Mouse (Mus musculus): ENCODE measurements around the gene Fcrla. TPM values are rescaled to one million over a fixed set of nuclear protein-coding genes. Genes with fewer than 3 reads are reported as not detected.

Fcrla gene
- polyA plus RNA-seq, 1 experiment from 2014 or later = not detected

DNA sequence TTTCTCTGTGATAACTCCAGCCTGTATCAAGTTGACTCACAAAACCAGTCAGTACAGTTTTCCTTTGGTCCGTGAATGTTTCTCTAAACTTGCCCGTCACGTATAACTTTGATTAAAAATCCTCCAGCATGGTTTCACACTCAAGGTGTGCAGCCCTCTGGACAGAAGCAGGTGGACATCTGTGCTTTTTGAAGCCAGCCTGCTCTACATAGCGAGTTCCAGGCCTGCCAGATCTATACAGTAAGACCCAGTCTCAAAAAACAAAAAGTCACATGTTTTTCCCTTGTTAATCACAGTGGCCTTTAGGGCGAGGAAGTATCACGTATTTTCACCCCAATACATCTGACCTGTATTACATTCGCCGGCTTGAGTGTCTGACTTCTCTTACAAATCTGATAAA, 43.0 kb downstream of the Fcrla start:
- Histone ChIP-seq H3K9me3 (ENCODE audit: control insufficient read depth, low read length) (no peaks in the 10 kb centered on the region), H3K9ac (ENCODE audit: low read depth, low read length) (peak overlapping the region; percentile 90), H3K4me2 (ENCODE audit: low read depth, low read length) (peak overlapping the region; percentile 81), H3K4me3 (ENCODE audit: low read length) (peak overlapping the region; percentile 88), H3K27me3 (replicated peaks; ENCODE audit: control insufficient read depth, insufficient read depth, low read length) (no peaks in the 10 kb centered on the region), H3K36me3 (ENCODE audit: control insufficient read depth, insufficient read depth, low read length) (peaks cover 2% of the 10 kb centered on the region; the same call in 1 of the 2 replicates), H3K27ac (ENCODE audit: low read length) (peak overlapping the region; percentile 95), H3K4me1 (ENCODE audit: control insufficient read depth, insufficient read depth, low read length) (peaks cover 8% of the 10 kb centered on the region; the same call in 1 of the 2 replicates)
- 12% methylated on average over 8 of the region's 8 CpGs for WGBS
- peak; percentile 16; the same call in 1 of the 2 replicates for ATAC-seq

DNA sequence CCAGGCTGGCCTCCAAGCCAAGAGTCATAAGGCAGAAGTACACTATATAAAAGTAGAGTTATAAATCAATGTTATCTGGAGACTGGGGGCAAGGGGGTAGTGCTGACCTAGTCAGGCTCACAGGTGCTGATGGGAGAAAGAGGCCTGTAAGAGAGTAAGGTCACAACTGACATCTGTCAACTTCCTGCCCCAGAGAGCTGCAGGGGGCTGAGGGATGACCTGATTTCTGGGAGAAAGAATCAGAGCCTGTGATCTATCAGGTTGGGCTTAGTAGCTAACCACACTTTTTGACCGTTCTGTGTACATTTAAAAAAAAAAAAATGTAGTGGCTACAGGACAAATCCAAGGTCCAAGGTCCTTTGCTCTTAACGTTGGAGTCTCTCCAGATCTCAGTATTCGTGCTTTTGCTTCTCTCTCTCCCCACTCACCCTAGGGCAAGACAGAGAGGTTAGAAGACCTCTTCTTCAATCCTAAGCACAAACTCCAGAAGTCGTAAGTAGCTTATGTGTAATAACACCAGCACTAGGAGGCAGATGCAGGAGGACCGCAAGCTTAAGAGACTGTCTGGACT, 44.4 kb downstream of the Fcrla start:
- ATAC-seq = peak; percentile 45

DNA sequence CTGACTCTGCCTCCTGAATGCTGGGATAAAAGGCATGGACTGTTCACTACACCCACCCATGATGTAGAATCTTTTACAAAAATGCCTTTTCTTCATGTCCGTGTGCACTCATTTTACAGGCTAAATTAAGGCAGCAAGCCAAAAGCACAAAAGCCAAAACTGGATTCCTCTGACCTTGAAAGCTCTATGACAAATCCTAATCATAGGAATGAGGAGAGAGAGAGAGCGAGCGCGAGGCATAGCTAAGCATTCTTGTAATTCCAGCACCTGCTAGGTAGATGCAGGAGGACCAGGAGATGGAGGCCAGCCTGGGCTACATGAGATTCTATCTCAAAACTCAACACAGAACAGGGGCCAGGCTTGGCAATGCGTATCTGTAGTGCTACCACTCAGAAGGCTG, 50.5 kb downstream of the Fcrla start:
- Histone ChIP-seq H3K4me1 (ENCODE audit: control insufficient read depth, insufficient read depth, low read length) (no peaks in the 10 kb centered on the region), H3K4me3 (ENCODE audit: low read length) (no peak overlapping the region), H3K36me3 (ENCODE audit: control insufficient read depth, insufficient read depth, low read length) (peaks cover 13% of the 10 kb centered on the region), H3K27ac (ENCODE audit: low read length) (no peak overlapping the region), H3K4me2 (ENCODE audit: low read depth, low read length) (no peak overlapping the region), H3K9ac (ENCODE audit: low read depth, low read length) (no peak overlapping the region), H3K27me3 (replicated peaks; ENCODE audit: control insufficient read depth, insufficient read depth, low read length) (no peaks in the 10 kb centered on the region), H3K9me3 (ENCODE audit: control insufficient read depth, low read length) (no peaks in the 10 kb centered on the region)
- WGBS = 94% methylated on average over 5 of the region's 5 CpGs
- no peak for ATAC-seq

More for the DNA sequence above, 44.4 kb downstream of the Fcrla start:
- peaks cover 6% of the 10 kb centered on the region; the same call in 1 of the 2 replicates for H3K4me1 ChIP-seq (ENCODE audit: control insufficient read depth, insufficient read depth, low read length)
- peak overlapping the region; percentile 88 for H3K4me3 ChIP-seq (ENCODE audit: low read length)
- no peaks in the 10 kb centered on the region for H3K27me3 ChIP-seq (replicated peaks; ENCODE audit: control insufficient read depth, insufficient read depth, low read length)
- H3K27ac ChIP-seq (ENCODE audit: low read length) = peak overlapping the region; percentile 95
- peak overlapping the region; percentile 81 for H3K4me2 ChIP-seq (ENCODE audit: low read depth, low read length)
- WGBS = 47% methylated on average over 5 of the region's 5 CpGs
- 0 out of 2 replicates have a peak overlapping the region, but pooled peaks have one; percentile 90 for H3K9ac ChIP-seq (ENCODE audit: low read depth, low read length)
- peaks cover 8% of the 10 kb centered on the region; the same call in 1 of the 2 replicates for H3K36me3 ChIP-seq (ENCODE audit: control insufficient read depth, insufficient read depth, low read length)
- no peaks in the 10 kb centered on the region for H3K9me3 ChIP-seq (ENCODE audit: control insufficient read depth, low read length)

DNA sequence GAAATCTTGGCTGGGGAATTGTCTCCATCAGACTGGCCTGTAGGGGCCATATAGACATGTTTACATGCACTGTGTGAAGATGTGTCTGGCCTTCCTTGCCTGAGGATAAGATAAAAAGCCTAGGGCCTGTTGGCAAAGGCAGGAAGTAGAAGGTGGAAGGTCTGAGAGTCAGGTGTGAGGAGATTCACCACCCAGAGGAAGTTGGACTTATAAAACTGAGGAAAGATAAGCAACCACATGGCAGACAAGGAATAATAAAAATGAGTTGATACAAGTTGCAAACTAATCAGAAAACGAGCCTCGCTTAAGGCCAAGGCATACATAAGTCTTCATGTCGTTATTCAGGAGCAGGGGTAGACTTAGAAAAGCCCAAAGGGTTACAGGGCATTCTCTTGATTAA, 51.7 kb downstream of the Fcrla start:
- Histone ChIP-seq H3K36me3 (ENCODE audit: control insufficient read depth, insufficient read depth, low read length) (peaks cover 13% of the 10 kb centered on the region), H3K4me1 (ENCODE audit: control insufficient read depth, insufficient read depth, low read length) (no peaks in the 10 kb centered on the region), H3K27me3 (replicated peaks; ENCODE audit: control insufficient read depth, insufficient read depth, low read length) (no peaks in the 10 kb centered on the region), H3K4me2 (ENCODE audit: low read depth, low read length) (no peak overlapping the region), H3K27ac (ENCODE audit: low read length) (peak overlapping the region; percentile 3; the same call in 1 of the 2 replicates), H3K9ac (ENCODE audit: low read depth, low read length) (no peak overlapping the region), H3K9me3 (ENCODE audit: control insufficient read depth, low read length) (no peaks in the 10 kb centered on the region), H3K4me3 (ENCODE audit: low read length) (no peak overlapping the region)
- 60% methylated on average over 3 of the region's 3 CpGs for WGBS
- ATAC-seq = peak; percentile 67

DNA sequence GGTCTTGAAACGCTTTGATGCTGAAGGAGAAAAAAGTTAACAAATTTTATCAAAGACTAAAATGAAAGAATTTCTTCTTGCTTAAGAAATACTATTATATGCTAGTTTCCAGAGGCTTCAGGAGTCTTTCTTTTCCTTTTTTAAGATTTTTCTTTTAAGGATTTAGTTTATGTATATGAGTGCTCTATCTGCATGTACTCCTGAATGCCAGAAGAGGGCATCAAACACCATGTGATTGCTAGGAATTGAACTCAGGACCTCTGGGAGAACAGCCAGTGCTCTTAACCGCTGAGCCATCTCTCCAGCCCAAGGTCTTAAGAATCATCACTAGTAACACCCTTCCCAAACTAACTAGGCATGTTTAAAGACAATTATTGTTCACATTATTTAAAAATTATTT, 55.4 kb downstream of the Fcrla start:
- H3K27ac ChIP-seq (ENCODE audit: low read length) = no peak overlapping the region
- ATAC-seq = no peak
- 92% methylated on average over 2 of the region's 2 CpGs for WGBS
- no peak overlapping the region for H3K4me2 ChIP-seq (ENCODE audit: low read depth, low read length)
- peaks cover 4% of the 10 kb centered on the region for H3K36me3 ChIP-seq (ENCODE audit: control insufficient read depth, insufficient read depth, low read length)
- no peak overlapping the region for H3K4me3 ChIP-seq (ENCODE audit: low read length)
- no peaks in the 10 kb centered on the region for H3K4me1 ChIP-seq (ENCODE audit: control insufficient read depth, insufficient read depth, low read length)
- H3K9me3 ChIP-seq (ENCODE audit: control insufficient read depth, low read length) = no peaks in the 10 kb centered on the region
- H3K27me3 ChIP-seq (replicated peaks; ENCODE audit: control insufficient read depth, insufficient read depth, low read length) = no peaks in the 10 kb centered on the region
- H3K9ac ChIP-seq (ENCODE audit: low read depth, low read length) = no peak overlapping the region

DNA sequence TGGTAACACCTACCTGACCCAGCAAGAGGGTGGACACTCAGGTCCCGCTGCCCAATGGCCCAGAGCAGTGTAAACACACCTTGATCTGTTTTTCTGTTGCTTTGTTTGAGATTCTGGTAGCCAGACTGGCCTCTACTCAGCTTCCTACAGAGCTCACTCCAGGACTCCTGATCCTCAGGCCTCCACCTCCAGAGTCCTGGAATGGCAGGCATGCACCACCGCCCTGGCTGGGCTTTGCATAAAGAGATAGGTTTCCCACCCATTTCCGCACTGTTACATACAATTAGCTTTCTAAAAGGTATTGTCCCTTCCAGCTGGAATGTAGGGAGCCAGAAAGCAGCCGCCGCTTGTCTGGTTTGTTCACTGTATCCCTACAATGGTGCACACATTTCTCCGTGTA, 56.0 kb downstream of the Fcrla start:
- Histone ChIP-seq H3K9ac (ENCODE audit: low read depth, low read length) (no peak overlapping the region), H3K9me3 (ENCODE audit: control insufficient read depth, low read length) (no peaks in the 10 kb centered on the region), H3K27ac (ENCODE audit: low read length) (no peak overlapping the region; the same call in 1 of the 2 replicates), H3K27me3 (replicated peaks; ENCODE audit: control insufficient read depth, insufficient read depth, low read length) (no peaks in the 10 kb centered on the region), H3K4me2 (ENCODE audit: low read depth, low read length) (no peak overlapping the region), H3K4me1 (ENCODE audit: control insufficient read depth, insufficient read depth, low read length) (no peaks in the 10 kb centered on the region), H3K36me3 (ENCODE audit: control insufficient read depth, insufficient read depth, low read length) (peaks cover 4% of the 10 kb centered on the region), H3K4me3 (ENCODE audit: low read length) (no peak overlapping the region)
- no peak for ATAC-seq
- 87% methylated on average over 6 of the region's 6 CpGs for WGBS

DNA sequence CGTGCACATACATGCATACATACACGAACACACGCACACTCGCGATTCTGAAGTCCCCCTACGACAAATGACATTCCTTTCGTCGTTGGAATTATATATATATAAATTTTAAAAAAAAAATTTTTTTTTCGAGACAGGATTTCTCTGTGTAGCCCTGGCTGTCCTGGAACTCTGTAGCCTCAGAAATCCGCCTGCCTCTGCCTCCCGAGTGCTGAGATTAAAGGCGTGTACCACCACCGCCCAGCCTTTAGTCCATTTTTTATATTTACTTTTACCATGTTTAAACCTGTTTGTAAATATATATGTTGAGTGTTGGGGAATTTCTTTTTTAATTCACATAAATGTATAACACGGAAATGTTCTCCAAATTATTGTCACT, 58.5 kb downstream of the Fcrla start:
- Histone ChIP-seq H3K27ac (ENCODE audit: low read length) (no peak overlapping the region), H3K27me3 (replicated peaks; ENCODE audit: control insufficient read depth, insufficient read depth, low read length) (no peaks in the 10 kb centered on the region), H3K9ac (ENCODE audit: low read depth, low read length) (peak overlapping the region; percentile 62), H3K9me3 (ENCODE audit: control insufficient read depth, low read length) (no peaks in the 10 kb centered on the region), H3K4me2 (ENCODE audit: low read depth, low read length) (peak overlapping the region; percentile 66), H3K4me1 (ENCODE audit: control insufficient read depth, insufficient read depth, low read length) (no peaks in the 10 kb centered on the region), H3K4me3 (ENCODE audit: low read length) (peak overlapping the region; percentile 67), H3K36me3 (ENCODE audit: control insufficient read depth, insufficient read depth, low read length) (no peaks in the 10 kb centered on the region; the same call in 1 of the 2 replicates)
- ATAC-seq = peak; percentile 39
- 17% methylated on average over 14 of the region's 14 CpGs for WGBS

DNA sequence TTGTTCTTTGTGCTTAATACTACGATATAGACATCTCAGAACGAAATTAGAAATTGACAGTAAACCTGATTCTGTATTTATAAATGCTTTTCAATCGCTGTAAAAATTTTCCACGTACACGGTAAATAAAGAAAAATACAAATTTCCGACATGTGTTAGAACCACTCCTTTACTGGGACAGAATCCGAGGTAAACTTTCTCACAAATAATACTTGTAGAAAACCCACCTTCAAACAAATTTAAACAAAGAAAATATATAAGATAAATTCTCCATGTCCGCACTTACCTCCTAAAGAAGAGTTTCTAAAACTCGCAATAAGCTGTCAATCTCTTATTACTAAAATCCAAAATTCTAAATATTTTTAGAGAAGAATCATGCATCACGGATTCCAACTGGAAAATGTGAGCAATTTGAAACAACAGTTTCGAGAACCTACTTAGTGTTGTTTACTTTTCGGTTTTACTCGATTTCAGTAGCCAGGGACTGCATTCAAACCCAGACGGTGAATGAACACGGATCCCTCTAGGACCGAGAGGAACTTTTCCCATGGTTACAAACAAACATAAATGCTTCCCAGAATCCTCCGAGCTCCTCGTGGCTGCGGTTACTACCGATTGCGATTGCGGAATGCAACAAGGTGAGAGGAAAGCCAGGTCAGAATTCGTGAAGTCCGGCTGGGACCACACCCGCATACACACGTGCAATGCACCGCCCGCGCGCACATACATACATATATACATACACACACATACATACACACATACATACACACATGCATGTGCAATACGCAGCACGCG, 59.1 kb downstream of the Fcrla start:
- H3K9ac ChIP-seq (ENCODE audit: low read depth, low read length) = peak overlapping the region; percentile 85
- no peaks in the 10 kb centered on the region for H3K9me3 ChIP-seq (ENCODE audit: control insufficient read depth, low read length)
- peak; percentile 81 for ATAC-seq
- no peaks in the 10 kb centered on the region for H3K27me3 ChIP-seq (replicated peaks; ENCODE audit: control insufficient read depth, insufficient read depth, low read length)
- no peaks in the 10 kb centered on the region for H3K4me1 ChIP-seq (ENCODE audit: control insufficient read depth, insufficient read depth, low read length)
- no peaks in the 10 kb centered on the region; the same call in 1 of the 2 replicates for H3K36me3 ChIP-seq (ENCODE audit: control insufficient read depth, insufficient read depth, low read length)
- no peak overlapping the region for H3K27ac ChIP-seq (ENCODE audit: low read length)
- WGBS = under 1% methylated on average over 33 of the region's 33 CpGs
- peak overlapping the region; percentile 92 for H3K4me3 ChIP-seq (ENCODE audit: low read length)
- peak overlapping the region; percentile 77 for H3K4me2 ChIP-seq (ENCODE audit: low read depth, low read length)

DNA sequence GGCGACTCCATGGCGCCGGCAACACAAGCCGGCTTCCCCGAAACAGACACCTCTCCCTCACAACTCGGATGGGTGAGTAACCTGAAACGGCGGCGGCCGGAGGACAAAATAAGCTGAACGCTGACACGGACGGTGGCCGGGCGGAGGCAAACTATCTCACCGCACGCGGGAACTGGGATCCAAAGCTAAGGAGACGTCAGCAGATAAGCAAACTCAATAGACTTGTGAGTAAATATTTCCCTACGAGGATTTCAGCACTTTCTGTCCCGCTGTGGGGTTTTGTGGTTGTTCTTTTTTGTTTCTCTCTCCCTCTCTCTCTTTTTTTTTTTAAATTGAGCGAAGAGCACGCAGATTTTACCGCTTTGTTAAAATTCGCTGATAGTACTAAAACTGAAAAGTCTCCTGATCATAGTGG, 59.7 kb downstream of the Fcrla start, which contains the start of gene Atf6:
TSS of gene Atf6 (minus strand) at position 81 of the 415 bp plus-strand sequence.
- Histone ChIP-seq H3K4me3 (ENCODE audit: low read length) (peak within 1 kb of the TSS; percentile 92), H3K4me2 (ENCODE audit: low read depth, low read length) (peak within 1 kb of the TSS; percentile 77), H3K9me3 (ENCODE audit: control insufficient read depth, low read length) (no peaks in the 10 kb centered on the region), H3K36me3 (ENCODE audit: control insufficient read depth, insufficient read depth, low read length) (no peaks in the 10 kb centered on the region; the same call in 1 of the 2 replicates), H3K9ac (ENCODE audit: low read depth, low read length) (peak within 1 kb of the TSS; percentile 85), H3K27ac (ENCODE audit: low read length) (peak within 1 kb of the TSS; percentile 85), H3K4me1 (ENCODE audit: control insufficient read depth, insufficient read depth, low read length) (no peaks in the 10 kb centered on the region), H3K27me3 (replicated peaks; ENCODE audit: control insufficient read depth, insufficient read depth, low read length) (no peaks in the 10 kb centered on the region)
- under 1% methylated on average over 25 of the region's 25 CpGs for WGBS
- ATAC-seq = peak; percentile 74
